Mouse (Mus musculus): ENCODE measurements at regions not wholly inside any gene's neighbourhood (a gene's known extent, or its start where the extent isn't known, plus 50 kb on each side); places are given as distances from the start of the nearest gene placed in this dataset.

GRCm38 (mm10) chr6:41225382-41225781 is 76.7 kb upstream of the Try4 start:
- no peak for TF ChIP-seq GATA4 (IDR thresholded peaks at IDR 0.05; ENCODE audit: insufficient replicate concordance, low read length)

- no peak for TF ChIP-seq GATA4 (IDR thresholded peaks at IDR 0.05; ENCODE audit: insufficient replicate concordance, low read length)
Observed at GRCm38 (mm10) chr6:41218415-41218814, 83.7 kb upstream of the Try4 start.

- TF ChIP-seq GATA4 (IDR thresholded peaks at IDR 0.05; ENCODE audit: insufficient replicate concordance, low read length): no peak
Observed at GRCm38 (mm10) chr6:41215857-41216256, 86.2 kb upstream of the Try4 start.

- TF ChIP-seq GATA4 (IDR thresholded peaks at IDR 0.05; ENCODE audit: insufficient replicate concordance, low read length): no peak
Observed at GRCm38 (mm10) chr6:41205864-41206263, 96.2 kb upstream of the Try4 start.

- no peak for TF ChIP-seq GATA4 (IDR thresholded peaks at IDR 0.05; ENCODE audit: insufficient replicate concordance, low read length)
Observed at GRCm38 (mm10) chr6:41202882-41203281, 99.2 kb upstream of the Try4 start.

GRCm38 (mm10) chr6:41202302-41202701 is 99.8 kb upstream of the Try4 start:
- TF ChIP-seq GATA4 (IDR thresholded peaks at IDR 0.05; ENCODE audit: insufficient replicate concordance, low read length): no peak

GRCm38 (mm10) chr6:41194464-41194863 is 107.6 kb upstream of the Try4 start:
- TF ChIP-seq GATA4 (IDR thresholded peaks at IDR 0.05; ENCODE audit: insufficient replicate concordance, low read length): no peak

- TF ChIP-seq GATA4 (IDR thresholded peaks at IDR 0.05; ENCODE audit: insufficient replicate concordance, low read length): no peak
Observed at GRCm38 (mm10) chr6:41191734-41192326, 110.2 kb upstream of the Try4 start.

- TF ChIP-seq GATA4 (IDR thresholded peaks at IDR 0.05; ENCODE audit: insufficient replicate concordance, low read length): no peak
Observed at GRCm38 (mm10) chr6:41188910-41189309, 113.2 kb upstream of the Try4 start.

- TF ChIP-seq GATA4 (IDR thresholded peaks at IDR 0.05; ENCODE audit: insufficient replicate concordance, low read length): no peak
Observed at GRCm38 (mm10) chr6:41187966-41188365, 114.1 kb upstream of the Try4 start.

GRCm38 (mm10) chr6:41178896-41179295 is 123.2 kb upstream of the Try4 start:
- no peak for TF ChIP-seq GATA4 (IDR thresholded peaks at IDR 0.05; ENCODE audit: insufficient replicate concordance, low read length)

GRCm38 (mm10) chr6:41178019-41178418 is 124.0 kb upstream of the Try4 start:
- TF ChIP-seq GATA4 (IDR thresholded peaks at IDR 0.05; ENCODE audit: insufficient replicate concordance, low read length): no peak

- TF ChIP-seq GATA4 (IDR thresholded peaks at IDR 0.05; ENCODE audit: insufficient replicate concordance, low read length): no peak
Observed at GRCm38 (mm10) chr6:41177152-41177551, 124.9 kb upstream of the Try4 start.

GRCm38 (mm10) chr6:41176034-41176433 is 126.0 kb upstream of the Try4 start:
- no peak for TF ChIP-seq GATA4 (IDR thresholded peaks at IDR 0.05; ENCODE audit: insufficient replicate concordance, low read length)

GRCm38 (mm10) chr6:41163491-41163890 is 128.2 kb upstream of the 2210010C04Rik start:
- TF ChIP-seq GATA4 (IDR thresholded peaks at IDR 0.05; ENCODE audit: insufficient replicate concordance, low read length): no peak

GRCm38 (mm10) chr6:41161693-41162092 is 126.4 kb upstream of the 2210010C04Rik start:
- TF ChIP-seq GATA4 (IDR thresholded peaks at IDR 0.05; ENCODE audit: insufficient replicate concordance, low read length): no peak

- no peak for TF ChIP-seq GATA4 (IDR thresholded peaks at IDR 0.05; ENCODE audit: insufficient replicate concordance, low read length)
Observed at GRCm38 (mm10) chr6:41152101-41152500, 116.8 kb upstream of the 2210010C04Rik start.
